Mouse (Mus musculus) limb, embryonic 12.5 days (tissue): Measurements from ENCODE around the gene Phlda3. TPM values are rescaled to one million over a fixed set of nuclear protein-coding genes. Genes with fewer than 3 reads are reported as not detected.
A peak's percentile ranks its signal among the peaks of the same experiment; 100 is the strongest.

ENCODE experiments used
- ATAC-seq: fragments of 200-750 bp; cut with Nextera tagmentation; 2 replicates; pipeline ENCODE4 v1.8.0; 2017; ENCODE audit warnings: low read depth, moderate TSS enrichment; ENCODE audit not compliant: insufficient number of reproducible peaks, insufficient read depth, low FRiP score, low TSS enrichment
- H3K27ac ChIP-seq: fragments of 300-500 bp; sonication (generic); 2 replicates; pipeline ENCODE4 v1.5.1; 2016; ENCODE audit warnings: mild to moderate bottlenecking, moderate library complexity
- H3K27me3 ChIP-seq: fragments of 300-500 bp; sonication (generic); 2 replicates; pipeline ENCODE4 v1.6.1; 2016; ENCODE audit warnings: mild to moderate bottlenecking, moderate library complexity
- H3K36me3 ChIP-seq: fragments of 300-500 bp; sonication (generic); 2 replicates; pipeline ENCODE4 v1.6.1; 2016; ENCODE audit warnings: mild to moderate bottlenecking, moderate library complexity
- H3K4me1 ChIP-seq: fragments of 300-500 bp; sonication (generic); replicated peaks from 2 replicates; pipeline ENCODE4 v1.6.1; 2016
- H3K4me2 ChIP-seq: fragments of 300-500 bp; sonication (generic); 2 replicates; pipeline ENCODE4 v1.6.1; 2016; ENCODE audit warnings: mild to moderate bottlenecking, moderate library complexity
- H3K4me3 ChIP-seq: fragments of 300-500 bp; sonication (generic); replicated peaks from 2 replicates; pipeline ENCODE4 v1.5.1; 2016; ENCODE audit warnings: mild to moderate bottlenecking
- H3K9ac ChIP-seq: fragments of 300-500 bp; sonication (generic); replicated peaks from 2 replicates; pipeline ENCODE4 v1.6.1; 2016; ENCODE audit warnings: mild to moderate bottlenecking, moderate library complexity
- H3K9me3 ChIP-seq: fragments of 300-500 bp; sonication (generic); 2 replicates; pipeline ENCODE4 v1.6.1; 2016; ENCODE audit warnings: mild to moderate bottlenecking, moderate library complexity
- WGBS: fragments of 180-500 bp; shearing (Covaris S2); methylation state at CpG from one replicate; pipeline ENCODE4 v1.1.7; 2016; 5-methylcytosine and 5-hydroxymethylcytosine counted together
- polyA plus RNA-seq: library from polyadenylated mRNA; unstranded; fragments of >200 nt; fragmentation: Nextera tagmentation; extraction: Ambion mirVana; gene quantifications from 2 replicates; pipeline ENCODE4 v1.2.1, GENCODE M21; 2016

The Phlda3 gene
- polyA plus RNA-seq, 1 experiment from 2014 or later = 43.6 TPM

DNA sequence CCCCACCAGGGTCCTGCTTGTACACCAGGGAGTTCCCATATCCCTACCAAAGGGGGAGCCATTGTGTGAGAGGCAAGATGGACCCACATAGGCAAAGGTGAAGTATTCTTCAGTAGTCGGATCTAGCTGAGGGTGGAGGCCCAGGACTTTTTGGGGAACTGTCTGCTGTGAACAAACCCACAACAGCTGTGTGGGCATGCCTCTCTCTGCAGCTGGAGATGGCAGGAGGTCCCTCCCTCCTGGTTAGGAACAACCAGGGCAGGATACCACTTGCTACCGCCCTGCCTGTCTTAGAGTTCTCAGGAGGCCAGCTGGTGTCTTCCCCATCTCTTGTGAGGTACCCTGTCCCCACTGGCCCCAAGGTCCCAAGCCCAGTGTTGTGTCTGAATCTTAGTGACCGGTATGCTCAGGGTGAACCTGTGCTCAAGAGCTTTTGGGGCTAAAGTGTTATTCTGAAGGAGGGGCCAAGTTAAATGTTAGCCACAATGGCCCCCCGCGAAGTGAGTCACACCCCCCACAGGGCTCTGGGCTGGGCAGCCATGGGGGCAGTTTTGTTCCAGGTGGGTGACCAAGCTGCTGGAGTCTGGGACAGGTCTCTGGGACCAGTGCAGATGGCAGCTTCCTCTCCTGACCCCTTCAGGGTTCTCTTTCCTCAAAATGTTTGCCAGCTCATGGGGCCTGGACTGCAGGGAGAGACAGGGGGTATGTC, 47.9 kb downstream of the Phlda3 start:
- no peak overlapping the region for H3K27ac ChIP-seq
- no peaks in the 10 kb centered on the region for H3K9me3 ChIP-seq
- 81% methylated on average over 5 of the region's 5 CpGs for WGBS
- H3K9ac ChIP-seq = no peak overlapping the region
- H3K36me3 ChIP-seq = no peaks in the 10 kb centered on the region
- H3K27me3 ChIP-seq = peaks cover 35% of the 10 kb centered on the region
- H3K4me2 ChIP-seq = no peak overlapping the region
- no peak overlapping the region for H3K4me3 ChIP-seq
- H3K4me1 ChIP-seq = peaks cover 8% of the 10 kb centered on the region; the same call in 1 of the 2 replicates
- no peak for ATAC-seq

- peaks cover 12% of the 10 kb centered on the region; the same call in 1 of the 2 replicates for H3K4me1 ChIP-seq
- no peaks in the 10 kb centered on the region for H3K36me3 ChIP-seq
- no peak overlapping the region for H3K27ac ChIP-seq
- no peak overlapping the region for H3K9ac ChIP-seq
- ATAC-seq = no peak
- H3K27me3 ChIP-seq = peaks cover 42% of the 10 kb centered on the region
- no peak overlapping the region for H3K4me3 ChIP-seq
- no peaks in the 10 kb centered on the region for H3K9me3 ChIP-seq
- no peak overlapping the region for H3K4me2 ChIP-seq
- WGBS = 83% methylated on average over 5 of the region's 5 CpGs
Measured at GRCm38 (mm10) chr1:135814531-135814930, 48.6 kb downstream of the Phlda3 start.

GRCm38 (mm10) chr1:135817595-135817994, 51.7 kb downstream of the Phlda3 start:
- Histone ChIP-seq H3K27me3 (peaks cover 66% of the 10 kb centered on the region), H3K4me1 (peaks cover 12% of the 10 kb centered on the region; the same call in 1 of the 2 replicates), H3K9ac (no peak overlapping the region), H3K4me2 (no peak overlapping the region), H3K27ac (no peak overlapping the region), H3K4me3 (no peak overlapping the region), H3K9me3 (no peaks in the 10 kb centered on the region), H3K36me3 (no peaks in the 10 kb centered on the region)
- ATAC-seq = no peak
- WGBS = 68% methylated on average over 4 of the region's 4 CpGs

GRCm38 (mm10) chr1:135818481-135819086, 52.7 kb downstream of the Phlda3 start, which contains the start of gene Lad1:
Gene Lad1, plus strand, starts transcription at chr1:135818598.
- Histone ChIP-seq H3K9ac (peak within 1 kb of the TSS; percentile 63), H3K27me3 (peaks cover 71% of the 10 kb centered on the region), H3K4me1 (peaks cover 12% of the 10 kb centered on the region; the same call in 1 of the 2 replicates), H3K4me2 (peak within 1 kb of the TSS; percentile 99), H3K4me3 (peak within 1 kb of the TSS; percentile 67), H3K9me3 (no peaks in the 10 kb centered on the region), H3K27ac (no peak within 1 kb of the TSS), H3K36me3 (no peaks in the 10 kb centered on the region)
- under 1% methylated on average over 63 of the region's 63 CpGs for WGBS
- peak; percentile 39; the same call in 1 of the 2 replicates for ATAC-seq

Other genes with a start within 250 kb of the Phlda3 start
- 15.4 and 17.1 TPM in 2 replicates for gene Nav1, start 158.8 kb upstream of the Phlda3 start, polyA plus RNA-seq
- 63.6 and 75.1 TPM in 2 replicates for gene Csrp1, start 46.1 kb upstream of the Phlda3 start, polyA plus RNA-seq
- 89.0 and 101 TPM in 2 replicates for gene Tnni1, start 13.3 kb downstream of the Phlda3 start, polyA plus RNA-seq
- 5.2 and 5.3 TPM in 2 replicates for gene Lad1, start 52.5 kb downstream of the Phlda3 start, polyA plus RNA-seq
- 36.0 and 40.6 TPM in 2 replicates for gene Tnnt2, start 70.2 kb downstream of the Phlda3 start, polyA plus RNA-seq
- gene Pkp1, start 153.1 kb downstream of the Phlda3 start, polyA plus RNA-seq = 1.3 and 2.6 TPM in 2 replicates
- 0.14 TPM in 1 of 2 replicates, not detected in the other for gene Igfn1, start 240.2 kb downstream of the Phlda3 start, polyA plus RNA-seq
- 165 and 173 TPM in 2 replicates for gene Tmem9, start 242.0 kb downstream of the Phlda3 start, polyA plus RNA-seq